Mouse (Mus musculus) heart, postnatal 4 days (tissue): ENCODE measurements around the gene Med23. TPM values are rescaled to one million over a fixed set of nuclear protein-coding genes. Genes with fewer than 3 reads are reported as not detected.

Experiments used
- microRNA-seq, 2 experiments: library from miRNA; unstranded; fragments of <30 nt; microRNA quantifications; one replicate each; pipeline ENCODE4 v1.2.0; 2021 to 2022
- total RNA-seq, 2 experiments: library from RNA; stranded (reverse); gene quantifications; 2 replicates each; pipeline ENCODE4 v1.2.3; 2021

Gene Med23
- total RNA-seq, 2 experiments from 2014 or later, result 23.2 to 23.8 TPM

Small RNA genes lying within 50 kb of the gene (microRNA-seq; reads per million reads assigned to microRNA genes)
- gene Mir6905, result 0 to 0.61 reads per million in 2 experiments

Other genes with a start within 250 kb of the Med23 start
- 1 to 10 TPM; 6.9 to 7.2 TPM for gene Enpp1, start 157.8 kb upstream of the Med23 start, total RNA-seq
- 1 to 10 TPM; 4.8 to 5.6 TPM for gene Enpp3, start 27.2 kb upstream of the Med23 start, total RNA-seq
- under 1 TPM in 1 of 2 experiments, not detected in 1; 0.45 TPM for gene Arg1, start 57.5 kb downstream of the Med23 start, total RNA-seq